Mouse (Mus musculus): ENCODE measurements around the gene Zfp408.
"Not testable (repeated sequence)": the region's sequence is repeated elsewhere in the genome, so short reads cannot be mapped to it uniquely, and the experiment has no call there.

Zfp408 gene

DNA sequence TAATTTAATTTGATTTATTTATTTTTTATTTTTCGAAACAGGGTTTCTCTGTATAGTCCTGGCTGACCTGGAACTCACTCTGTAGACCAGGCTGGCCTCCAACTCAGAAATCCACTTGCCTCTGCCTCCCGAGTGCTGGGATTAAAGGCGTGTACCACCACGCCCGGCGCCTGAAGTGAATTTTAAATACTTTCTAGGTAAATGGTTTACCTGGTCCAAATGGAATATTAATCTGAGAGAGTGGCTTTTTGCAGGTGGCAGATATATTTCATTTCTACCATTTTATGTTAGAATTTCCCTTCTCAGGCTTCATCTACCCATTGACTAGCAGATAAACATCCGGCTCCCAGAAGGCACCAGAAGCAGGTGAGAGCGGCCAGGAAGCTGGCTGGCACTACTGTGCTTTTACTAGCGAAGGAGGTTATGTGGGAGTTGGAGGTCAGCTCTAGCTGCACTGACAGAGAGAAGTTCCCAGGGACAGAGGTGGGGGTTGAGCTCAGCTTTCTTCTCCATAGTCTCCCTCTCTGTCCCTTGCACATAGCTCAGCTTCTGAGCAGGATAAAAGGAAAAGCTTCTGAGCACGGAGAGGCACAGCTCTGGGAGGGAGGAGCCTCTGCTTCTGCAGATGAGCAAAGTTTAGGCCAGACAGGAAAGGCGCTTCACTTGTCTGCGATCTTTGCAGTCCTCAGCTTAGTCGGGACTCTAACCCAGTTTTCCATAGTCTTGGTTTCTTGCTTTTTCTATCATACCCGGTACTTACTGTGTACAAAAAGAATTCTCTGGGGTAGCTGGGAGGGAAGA, 2.1 kb upstream of the Zfp408 start:
- in situ Hi-C loops (cut with MboI, MseI): loop anchor here (5.0 kb wide), 1 partner anchor 76 kb away; no protein-coding TSS in a partner anchor

DNA sequence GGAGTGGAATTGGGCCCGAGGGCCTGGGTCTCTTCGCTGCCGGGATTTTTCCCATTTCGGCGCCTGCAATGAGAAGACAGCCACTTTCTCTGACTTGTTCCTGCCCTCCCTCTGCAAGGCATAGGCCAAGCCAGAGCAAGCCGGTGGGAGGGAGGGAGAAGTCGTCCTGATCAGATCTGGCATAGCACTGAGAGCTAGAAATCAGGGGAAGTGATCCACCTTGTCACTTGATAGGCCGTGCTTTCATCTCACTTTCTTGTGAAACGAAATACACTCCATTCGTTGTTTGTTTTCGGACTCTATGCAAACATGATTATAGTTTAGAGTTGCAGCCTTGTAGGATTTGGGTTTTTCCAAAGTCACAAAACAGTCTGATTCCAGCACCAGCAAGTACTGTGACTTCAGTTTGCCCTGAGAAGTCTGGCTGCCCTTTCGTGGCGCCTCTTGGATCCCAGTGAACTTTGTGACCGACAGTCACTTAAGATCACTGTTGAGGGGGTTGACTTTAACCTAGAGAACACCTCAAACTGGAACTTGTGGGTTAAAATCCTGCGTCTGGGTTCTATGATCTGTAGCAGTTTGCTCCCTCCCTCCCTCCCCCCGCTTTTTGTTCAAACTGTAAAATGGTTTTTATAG, 887 bp upstream of the Zfp408 start:
- in situ Hi-C loops (cut with MboI, MseI): loop anchor here (5.0 kb wide), 1 partner anchor 77 kb away; no protein-coding TSS in a partner anchor

DNA sequence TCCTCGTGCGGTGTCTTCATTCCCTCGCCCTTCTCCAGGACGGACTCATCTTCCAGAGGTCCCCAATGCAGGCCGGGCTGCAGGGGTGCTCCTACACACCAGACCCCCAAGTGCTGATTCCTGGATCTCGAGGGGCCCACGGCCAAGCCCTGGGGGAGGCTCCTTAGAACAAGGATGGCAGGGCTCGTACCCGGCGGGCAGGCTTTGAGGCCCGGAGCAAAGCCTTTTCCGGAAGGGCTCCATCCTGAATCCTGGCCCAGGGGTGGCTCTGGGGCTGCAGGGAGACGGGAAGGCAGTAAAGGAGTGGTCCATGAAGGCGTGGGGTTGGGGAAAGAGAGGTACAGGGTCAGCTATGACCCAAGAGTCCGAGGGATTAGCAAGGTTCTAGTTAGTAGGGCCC, 439 bp downstream of the Zfp408 start:
- in situ Hi-C loops (cut with MboI, MseI): no loop called here

DNA sequence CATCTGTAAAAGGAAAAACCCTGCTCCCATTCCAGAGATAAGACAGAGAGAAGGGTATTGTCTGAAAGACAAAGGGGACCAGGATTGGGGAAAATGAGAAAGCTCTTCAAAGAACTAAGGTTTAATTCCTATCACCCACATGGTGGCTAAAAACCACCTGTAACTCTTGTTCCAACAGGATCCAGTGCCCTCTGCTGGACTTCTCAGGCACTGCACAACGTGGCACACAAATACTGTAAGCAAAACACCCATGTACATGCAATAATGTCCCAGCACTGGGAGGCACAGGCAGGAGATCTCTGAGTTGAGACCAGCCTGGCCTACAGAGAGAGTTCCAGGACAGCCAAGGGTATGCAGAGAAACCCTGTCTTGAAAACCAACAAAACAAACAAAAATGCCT, 2.9 kb downstream of the Zfp408 start:
- in situ Hi-C loops (cut with MboI, MseI): no loop called here

DNA sequence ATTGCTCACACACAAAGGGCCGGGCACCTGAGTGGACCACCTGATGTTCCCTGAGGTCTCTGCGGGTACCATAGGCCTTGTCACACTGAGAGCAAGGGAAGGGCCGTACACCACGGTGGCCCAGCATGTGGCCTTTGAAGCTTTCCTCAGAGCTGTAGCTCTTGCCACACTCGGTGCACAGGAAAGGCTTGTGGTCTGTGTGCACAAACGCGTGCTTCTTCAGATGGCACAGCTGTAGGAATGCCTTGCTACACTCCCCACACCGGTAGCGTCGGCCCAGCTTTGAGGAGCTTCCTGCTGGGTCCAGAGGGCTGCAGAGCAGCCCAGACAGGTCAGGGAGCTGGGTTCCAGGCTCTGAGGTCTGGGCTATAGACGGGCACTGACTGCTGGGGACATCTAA, 3.8 kb downstream of the Zfp408 start:
- in situ Hi-C loops (cut with MboI, MseI): no loop called here

DNA sequence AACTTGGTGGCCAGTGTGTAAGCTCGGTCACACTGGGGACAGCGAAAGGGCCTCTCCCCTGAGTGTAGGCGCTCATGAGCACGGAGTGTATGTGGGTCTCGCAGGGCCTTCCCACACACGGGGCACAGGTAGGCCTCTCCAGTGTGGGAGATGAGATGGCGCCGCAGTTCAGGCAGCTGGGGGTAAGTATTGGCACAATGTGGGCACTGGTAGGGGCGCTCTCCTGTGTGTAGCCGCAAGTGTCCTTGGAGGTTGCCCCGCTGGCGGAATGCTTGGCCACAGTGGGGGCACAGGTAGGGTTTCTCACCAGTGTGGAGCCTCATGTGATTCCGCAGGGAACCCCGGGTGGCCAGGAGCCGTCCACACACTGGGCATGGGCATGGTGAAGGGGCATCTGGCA, 4.2 kb downstream of the Zfp408 start:
- in situ Hi-C loops (cut with MboI, MseI): no loop called here

DNA sequence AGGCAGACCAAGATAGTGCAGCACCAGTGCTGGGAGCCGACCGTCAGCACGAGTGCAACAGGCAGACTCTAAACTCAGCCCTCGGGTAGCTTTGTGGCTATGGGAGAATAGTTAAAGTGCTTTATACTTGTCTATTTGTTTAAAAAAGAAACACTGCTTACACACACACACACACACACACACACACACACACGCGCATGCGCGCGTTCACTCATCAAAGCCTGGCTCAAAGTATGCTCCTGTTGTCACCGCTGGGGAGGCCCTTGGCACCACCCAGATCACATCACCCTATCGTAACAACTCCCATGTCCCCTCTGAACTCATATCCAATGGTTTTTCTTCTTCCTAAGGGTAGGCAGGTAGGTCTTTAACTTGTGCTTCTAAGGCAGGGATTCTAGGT, 5.6 kb downstream of the Zfp408 start:
- in situ Hi-C loops (cut with MboI, MseI): no loop called here

DNA sequence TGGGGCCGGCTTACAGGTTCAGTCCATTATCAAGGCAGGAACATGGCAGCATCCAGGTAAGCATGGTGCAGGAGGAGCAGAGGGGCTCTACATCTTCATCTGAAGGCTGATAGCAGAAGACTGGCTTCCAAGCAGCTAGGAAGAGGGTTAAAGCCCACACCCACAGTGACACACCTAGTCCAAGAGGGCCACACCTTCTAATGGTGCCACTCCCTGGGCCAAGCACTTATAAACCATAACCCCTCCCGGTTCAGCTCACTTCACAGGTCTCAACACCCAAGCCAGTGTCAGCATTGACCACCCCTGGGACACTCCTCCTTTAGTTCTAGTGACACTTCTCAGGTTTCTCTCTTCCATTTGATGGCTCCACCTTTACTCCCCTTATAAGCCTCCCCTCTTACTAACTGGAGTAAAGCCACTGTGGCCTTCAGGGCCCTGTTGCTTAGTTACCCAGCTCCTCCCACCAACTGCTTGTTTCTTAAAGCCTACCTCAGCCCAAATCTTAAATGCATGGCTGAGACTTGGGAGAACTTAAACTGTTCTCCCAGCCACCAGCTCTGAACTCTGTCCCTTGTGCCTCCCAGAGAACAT, 6.7 kb downstream of the Zfp408 start:
- in situ Hi-C loops (cut with MboI, MseI): no loop called here

DNA sequence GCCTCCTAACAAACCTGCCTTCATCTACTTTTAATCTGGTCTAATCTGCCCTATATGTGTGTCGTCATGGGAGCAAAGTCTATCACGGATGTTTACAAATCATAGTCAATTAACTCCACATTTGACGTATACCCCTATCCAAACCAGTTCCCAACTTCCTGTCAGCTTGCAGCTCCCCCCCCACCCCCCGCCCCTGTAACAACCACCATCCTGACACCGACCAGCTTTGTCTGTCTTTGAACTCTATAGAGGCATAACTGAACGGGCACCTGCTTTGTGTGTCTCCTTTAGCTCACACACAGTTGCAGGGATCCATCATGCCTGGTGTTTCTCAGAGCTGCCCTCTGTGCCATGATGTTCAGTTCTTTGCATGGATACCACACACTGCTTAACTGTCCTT, 10.7 kb downstream of the Zfp408 start:
- in situ Hi-C loops (cut with MboI, MseI): no loop called here

DNA sequence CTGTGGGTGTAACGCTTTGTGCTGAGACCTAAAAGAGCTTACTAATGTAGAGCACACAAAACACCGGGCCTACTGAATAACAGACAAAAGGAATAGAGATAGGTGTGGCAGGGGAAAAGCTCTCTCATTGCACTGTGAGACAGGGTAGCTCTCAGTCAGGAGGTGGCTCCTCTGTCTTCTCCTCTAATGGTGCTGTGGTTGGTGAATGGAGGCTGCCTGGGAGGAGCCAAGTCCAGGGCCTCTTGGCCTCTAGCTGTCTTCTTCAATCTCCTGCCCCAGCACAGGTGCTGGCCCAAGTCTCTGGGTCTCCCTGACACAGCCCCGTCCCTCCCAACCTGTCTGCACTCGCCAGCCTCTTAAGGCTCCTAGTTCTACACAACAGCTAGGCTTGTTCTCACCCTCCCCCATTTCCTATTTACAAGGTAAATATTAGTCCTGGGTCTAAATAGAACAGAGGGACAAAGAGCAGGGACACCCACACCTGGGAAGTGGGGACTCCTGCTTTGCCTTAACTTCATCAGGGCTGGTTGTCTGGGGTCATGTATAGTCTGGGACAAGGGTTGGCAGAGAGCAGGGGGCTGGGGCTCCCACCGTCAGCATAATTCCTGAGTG, 12.8 kb downstream of the Zfp408 start:
- in situ Hi-C loops (cut with MboI, MseI): no loop called here

DNA sequence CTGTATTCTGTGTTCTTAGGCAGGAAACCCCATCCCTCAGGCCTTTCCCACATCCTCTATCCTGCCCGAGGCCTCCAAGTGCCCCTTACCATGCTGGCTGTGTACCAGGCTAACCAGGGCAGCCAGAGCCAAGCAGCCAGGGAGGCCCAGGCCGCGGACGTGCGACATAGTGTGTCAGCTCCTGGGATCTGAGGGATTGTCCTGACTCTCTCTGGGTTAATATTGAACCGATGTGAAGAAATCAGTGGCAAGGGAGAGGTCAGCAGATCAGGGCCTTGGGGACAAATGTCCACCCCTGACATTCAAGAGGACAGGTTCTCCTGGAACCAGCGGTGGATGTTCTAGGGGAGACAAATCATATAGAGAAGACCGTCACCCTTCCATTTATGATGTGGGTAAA, 13.4 kb downstream of the Zfp408 start, which contains the start of gene F2:
TSS of gene F2 (minus strand) at position 186 of the 400 bp plus-strand sequence.
- in situ Hi-C loops (cut with MboI, MseI): no loop called here

DNA sequence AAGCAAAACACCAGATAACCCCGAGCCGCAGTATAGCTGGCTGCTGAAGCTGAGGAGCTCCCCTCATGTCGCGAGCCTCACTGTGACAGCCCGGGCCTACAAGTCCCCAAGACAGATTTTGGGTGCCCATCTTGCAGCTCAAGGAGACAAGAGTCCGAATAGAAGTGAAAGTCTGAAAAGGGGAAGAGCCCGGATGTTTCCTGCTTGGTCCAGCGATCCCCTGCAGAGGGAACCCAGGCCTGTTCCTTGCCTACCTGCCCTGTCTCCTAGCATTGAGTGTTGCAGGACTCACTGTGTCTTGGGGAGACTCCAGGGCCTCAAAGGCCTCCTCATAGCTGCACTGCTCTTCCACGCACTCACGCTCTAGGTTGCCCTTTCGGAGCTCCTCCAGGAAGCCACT, 14.1 kb downstream of the Zfp408 start:
- in situ Hi-C loops (cut with MboI, MseI): no loop called here

DNA sequence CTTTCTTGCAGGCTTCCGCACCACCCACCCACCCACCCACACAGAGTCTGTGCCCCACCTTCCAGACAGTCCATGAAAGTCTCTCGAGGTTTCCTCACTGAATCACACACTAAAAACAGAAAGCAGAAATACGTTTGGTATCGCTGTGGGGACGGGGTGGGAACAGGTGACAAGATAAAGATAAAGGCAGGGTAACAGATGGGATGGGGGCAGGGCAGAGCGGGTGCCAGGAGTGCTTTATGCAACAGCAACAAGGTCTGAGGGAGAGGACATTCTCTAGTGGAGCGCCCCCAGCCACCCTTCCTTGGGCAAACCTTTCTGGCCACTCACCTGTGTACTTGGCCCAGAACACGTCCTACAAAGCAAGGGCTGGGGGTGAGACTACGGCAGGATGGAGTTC, 14.8 kb downstream of the Zfp408 start:
- in situ Hi-C loops (cut with MboI, MseI): no loop called here

DNA sequence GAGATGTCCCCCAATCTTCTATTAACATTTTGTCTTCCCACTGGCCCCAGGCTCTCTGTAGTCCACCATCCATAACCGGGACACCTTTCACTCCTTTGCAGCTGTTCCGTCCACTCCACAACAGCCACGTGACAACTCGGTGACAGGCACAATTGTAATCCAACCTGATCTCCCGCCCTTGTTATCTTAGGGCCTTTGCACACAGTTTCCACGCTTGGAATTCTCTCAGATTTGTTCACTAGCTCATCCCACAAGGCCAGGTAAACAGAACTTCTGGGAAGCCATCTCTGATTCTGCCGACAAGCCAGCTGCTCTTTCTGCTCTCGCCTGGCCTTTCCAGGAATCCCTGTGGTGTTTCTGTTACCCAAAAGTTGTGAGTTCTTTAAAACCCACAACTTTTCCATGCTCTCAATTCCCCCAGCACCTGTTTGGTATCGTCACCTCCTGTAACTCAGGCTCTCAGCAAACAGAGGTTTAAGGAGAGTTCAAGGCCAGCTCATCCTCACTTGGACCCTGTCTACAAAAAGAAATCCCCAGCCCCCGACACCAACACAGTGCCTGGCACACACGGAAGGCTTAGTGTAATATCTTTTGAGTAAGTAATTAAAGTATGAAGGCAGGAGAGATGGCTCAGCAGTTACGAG, 16.1 kb downstream of the Zfp408 start:
- in situ Hi-C loops (cut with MboI, MseI): no loop called here

DNA sequence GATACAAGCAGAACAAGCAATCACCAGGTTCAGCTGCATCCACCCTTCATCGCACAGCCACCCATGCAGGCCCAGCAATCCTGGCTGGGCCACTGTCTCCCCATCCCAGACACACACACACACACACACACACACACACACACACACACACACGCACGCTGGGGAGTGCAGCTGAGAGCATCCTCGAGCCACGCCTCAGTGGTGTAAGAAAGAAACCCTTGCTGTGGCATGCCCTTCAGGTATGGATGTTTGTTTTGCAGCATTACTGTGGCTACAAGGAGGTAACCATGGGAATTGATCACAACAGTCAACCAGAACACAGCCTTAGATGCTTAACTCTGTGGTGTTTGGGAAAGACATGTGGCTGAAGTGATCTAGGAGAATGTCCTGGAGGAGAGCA, 17.3 kb downstream of the Zfp408 start:
- in situ Hi-C loops (cut with MboI, MseI): no loop called here

DNA sequence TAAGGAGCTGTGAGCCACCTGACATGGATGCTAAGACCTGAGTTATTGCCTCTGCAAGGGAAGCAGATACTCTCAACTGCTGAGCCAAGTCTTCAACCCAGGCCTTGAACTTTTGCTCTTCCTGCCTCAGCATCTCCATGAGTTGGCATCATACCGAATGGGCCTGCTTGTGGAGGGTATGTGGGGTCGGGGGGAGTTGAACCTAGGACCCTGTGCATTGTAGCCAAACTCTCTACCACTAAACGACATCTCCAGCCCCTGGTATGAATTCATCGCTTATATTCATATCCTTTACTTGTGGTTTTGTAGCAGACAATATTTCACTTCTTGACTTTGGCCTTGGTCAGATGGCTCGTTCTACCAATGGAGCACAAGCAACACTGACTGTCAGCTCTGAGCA, 17.8 kb downstream of the Zfp408 start:
- in situ Hi-C loops (cut with MboI, MseI): no loop called here

DNA sequence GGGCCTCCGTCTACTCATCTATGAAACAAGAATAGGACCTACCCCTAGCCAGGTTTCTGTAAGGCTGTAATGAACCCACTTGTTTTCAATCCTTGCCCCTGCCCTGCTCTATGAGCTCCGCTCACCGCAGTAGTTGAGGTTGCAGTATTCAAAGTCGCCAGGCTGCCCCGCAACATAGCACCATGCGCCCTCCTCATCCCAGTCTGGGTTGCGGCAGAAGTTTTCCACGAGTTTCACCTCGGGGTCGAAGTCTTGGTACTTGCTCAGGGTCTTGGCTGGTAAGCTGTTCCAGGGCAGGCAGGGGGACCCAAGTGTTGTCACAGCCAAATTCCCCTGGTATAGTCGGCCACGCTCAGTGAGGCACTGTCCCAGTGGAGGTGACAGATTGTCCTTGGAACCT, 19.2 kb downstream of the Zfp408 start:
- in situ Hi-C loops (cut with MboI, MseI): no loop called here

DNA sequence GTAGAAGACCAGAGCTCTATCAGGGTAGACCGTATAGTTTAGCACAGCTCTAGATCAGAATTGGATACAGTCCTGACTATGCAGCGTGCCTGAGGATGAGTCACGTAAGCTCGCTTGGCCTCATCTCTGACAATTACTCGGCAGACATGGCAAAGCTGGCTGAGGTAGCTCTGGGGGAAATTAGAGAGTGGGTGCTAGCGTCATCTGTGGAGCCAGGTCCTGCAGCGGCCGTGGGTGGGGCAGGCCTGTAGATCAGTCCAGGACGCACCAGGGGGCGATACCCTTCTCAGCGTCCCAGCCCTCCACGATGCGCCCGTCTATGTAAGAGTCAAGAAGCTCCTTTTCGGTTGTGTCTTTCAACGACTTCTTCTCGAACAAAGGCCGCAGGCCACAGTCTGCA, 19.9 kb downstream of the Zfp408 start:
- in situ Hi-C loops (cut with MboI, MseI): no loop called here

DNA sequence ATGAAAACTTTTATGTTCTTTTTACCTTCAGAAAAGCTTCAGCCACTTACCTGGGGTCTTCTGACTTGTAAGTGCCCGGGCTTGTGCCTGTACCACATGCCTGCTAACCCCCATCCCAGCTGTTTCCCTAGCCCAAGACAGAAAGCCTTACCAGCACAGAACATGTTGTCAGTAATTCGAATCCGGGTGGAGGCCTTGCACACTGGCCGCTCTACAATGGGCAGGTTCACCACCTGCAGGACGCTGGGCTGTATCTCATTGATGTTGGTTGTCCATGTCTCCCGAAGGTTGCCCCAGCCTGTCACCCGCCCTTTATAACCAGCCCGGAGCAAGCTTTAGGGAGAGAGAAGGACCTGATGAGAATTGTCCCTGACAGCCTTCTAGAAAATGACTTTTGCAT, 21.4 kb downstream of the Zfp408 start:
- in situ Hi-C loops (cut with MboI, MseI): no loop called here

DNA sequence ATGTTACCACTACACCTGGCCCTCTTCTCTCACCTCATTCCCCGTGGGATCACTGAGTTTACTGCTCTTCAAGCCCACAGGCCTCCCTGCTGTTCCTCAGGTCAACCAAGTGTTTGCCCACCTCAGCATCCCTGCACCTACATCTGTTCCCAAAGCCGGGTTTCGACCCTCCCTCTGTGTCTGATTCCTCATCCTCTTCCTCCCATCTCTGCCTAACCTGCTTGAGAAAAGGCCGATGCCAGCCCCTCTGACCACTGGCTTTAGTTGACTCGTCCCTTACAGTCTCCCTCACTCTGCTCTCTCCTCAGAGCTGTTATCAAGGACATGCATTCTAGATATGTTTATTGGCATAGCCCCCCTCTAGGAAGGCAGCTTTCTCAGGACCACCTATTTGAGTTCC, 22.1 kb downstream of the Zfp408 start:
- in situ Hi-C loops (cut with MboI, MseI): no loop called here

DNA sequence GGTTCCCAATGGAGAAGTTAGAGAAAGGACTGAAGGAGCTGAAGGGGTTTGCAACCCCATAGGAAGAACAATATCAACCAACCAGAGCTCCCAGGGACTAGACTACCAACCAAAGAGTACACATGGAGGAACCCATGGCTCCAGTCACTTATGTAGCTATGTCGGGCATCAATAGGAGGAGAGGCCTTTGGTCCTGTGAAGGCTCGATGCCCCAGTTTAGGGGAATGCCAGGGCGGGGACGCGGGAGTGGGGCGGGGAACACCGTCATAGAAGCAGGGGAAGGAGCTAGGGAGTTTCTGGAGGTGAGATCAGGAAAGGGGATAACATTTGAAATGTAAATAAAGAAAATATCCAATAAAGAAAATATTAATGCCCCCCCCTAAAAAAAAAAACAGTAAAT, 26.2 kb downstream of the Zfp408 start:
- in situ Hi-C loops (cut with MboI, MseI): not testable (repeated sequence)

DNA sequence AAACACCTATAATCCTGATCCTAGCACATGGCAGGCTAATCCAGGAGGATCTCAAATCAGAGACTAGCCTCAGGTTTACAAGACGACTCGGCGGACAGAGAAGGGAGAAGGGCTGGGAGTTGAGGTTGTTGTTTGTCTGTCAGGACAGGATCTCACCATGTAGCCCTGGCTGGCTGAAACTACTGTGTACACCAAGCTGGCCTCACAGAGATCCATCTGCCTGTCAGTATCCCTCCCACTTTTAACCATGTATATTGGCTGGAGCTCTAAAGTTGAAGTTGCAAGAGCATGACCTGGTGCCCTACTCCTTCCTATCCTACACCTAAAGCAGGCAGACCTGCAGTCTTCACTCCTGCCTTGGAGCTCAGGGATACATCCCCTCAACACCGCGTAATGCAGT, 27.2 kb downstream of the Zfp408 start:
- in situ Hi-C loops (cut with MboI, MseI): no loop called here

All from regulatory T cell (primary cell).